Mouse (Mus musculus) lung, embryonic 14.5 days (tissue): ENCODE measurements at regions not wholly inside any gene's neighbourhood (a gene's known extent, or its start where the extent isn't known, plus 50 kb on each side); places are given as distances from the start of the nearest gene placed in this dataset.

Experiments
- ATAC-seq: fragments of 200-750 bp; cut with Nextera tagmentation; 2 replicates; pipeline ENCODE4 v1.8.0; 2017; ENCODE audit warnings: mild to moderate bottlenecking, moderate TSS enrichment, moderate library complexity; ENCODE audit not compliant: insufficient read depth
- DNase-seq: peaks from one replicate; pipeline ENCODE4 v3.0.0-alpha.2; 2015
- H3K27ac ChIP-seq: fragments of 300-500 bp; sonication (generic); 2 replicates; pipeline ENCODE4 v1.5.1; 2014; ENCODE audit warnings: low read depth, mild to moderate bottlenecking, moderate library complexity
- H3K27me3 ChIP-seq: fragments of 300-500 bp; sonication (generic); 2 replicates; pipeline ENCODE4 v1.6.1; 2014; ENCODE audit warnings: low read length, control low read depth; ENCODE audit not compliant: insufficient read depth
- H3K36me3 ChIP-seq: fragments of 300-500 bp; sonication (generic); 2 replicates; pipeline ENCODE4 v1.6.1; 2014; ENCODE audit warnings: control low read depth; ENCODE audit not compliant: insufficient read depth
- H3K4me1 ChIP-seq: fragments of 300-500 bp; sonication (generic); 2 replicates; pipeline ENCODE4 v1.6.1; 2014; ENCODE audit warnings: antibody characterized with exemption, control low read depth; ENCODE audit not compliant: insufficient read depth
- H3K4me2 ChIP-seq: fragments of 300-500 bp; sonication (generic); 2 replicates; pipeline ENCODE4 v1.6.1; 2014; ENCODE audit warnings: mild to moderate bottlenecking
- H3K4me3 ChIP-seq: fragments of 300-500 bp; sonication (generic); 2 replicates; pipeline ENCODE4 v1.5.1; 2014; ENCODE audit warnings: low read depth, low read length
- H3K9ac ChIP-seq: fragments of 300-500 bp; sonication (generic); 2 replicates; pipeline ENCODE4 v1.6.1; 2014
- H3K9me3 ChIP-seq: fragments of 300-500 bp; sonication (generic); 2 replicates; pipeline ENCODE4 v1.6.1; 2016; ENCODE audit warnings: low read depth, low read length, control low read depth
- CTCF ChIP-seq: IDR thresholded peaks from 2 replicates; pipeline ENCODE4 v1.5.1; 2016; ENCODE audit warnings: antibody characterized with exemption, low read depth
- WGBS: fragments of 180-500 bp; shearing (Covaris S2); extraction: QIAGEN DNeasy Blood & Tissue Kit; methylation state at CpG from one replicate; pipeline ENCODE4 v1.1.7; 2014; 5-methylcytosine and 5-hydroxymethylcytosine counted together

DNA sequence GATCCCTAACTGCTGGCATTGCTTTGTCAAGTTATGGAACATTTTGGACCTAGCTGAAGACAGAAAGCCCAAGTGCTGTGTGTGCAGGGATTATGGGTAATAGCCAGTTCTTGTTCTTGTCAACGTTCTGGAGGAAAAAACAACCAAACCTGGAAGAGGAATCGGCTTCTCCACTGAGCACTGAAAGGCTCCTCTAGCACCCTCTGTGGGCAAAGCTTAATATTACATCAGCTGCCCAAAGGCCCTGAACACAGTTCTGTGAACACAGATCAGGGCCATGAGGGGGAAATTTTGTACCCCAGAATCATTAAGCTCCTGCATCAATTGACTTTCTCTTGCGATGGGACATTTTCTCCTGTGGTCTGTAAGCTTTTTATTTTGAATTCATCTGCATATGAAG is 112.9 kb upstream of the Map3k7 start:
- DNase-seq (peak; percentile 68), ATAC-seq (no peak)
- 41% methylated on average over 3 of the region's 3 CpGs for WGBS
- H3K27ac ChIP-seq, result no peak overlapping the region
- no peaks in the 10 kb centered on the region for H3K36me3 ChIP-seq
- no peak overlapping the region for H3K9ac ChIP-seq
- H3K4me2 ChIP-seq, result no peak overlapping the region
- H3K4me1 ChIP-seq, result no peaks in the 10 kb centered on the region
- no peaks in the 10 kb centered on the region for H3K9me3 ChIP-seq
- H3K4me3 ChIP-seq, result no peak overlapping the region
- peak; percentile 56 for TF ChIP-seq CTCF
- H3K27me3 ChIP-seq, result no peaks in the 10 kb centered on the region

DNA sequence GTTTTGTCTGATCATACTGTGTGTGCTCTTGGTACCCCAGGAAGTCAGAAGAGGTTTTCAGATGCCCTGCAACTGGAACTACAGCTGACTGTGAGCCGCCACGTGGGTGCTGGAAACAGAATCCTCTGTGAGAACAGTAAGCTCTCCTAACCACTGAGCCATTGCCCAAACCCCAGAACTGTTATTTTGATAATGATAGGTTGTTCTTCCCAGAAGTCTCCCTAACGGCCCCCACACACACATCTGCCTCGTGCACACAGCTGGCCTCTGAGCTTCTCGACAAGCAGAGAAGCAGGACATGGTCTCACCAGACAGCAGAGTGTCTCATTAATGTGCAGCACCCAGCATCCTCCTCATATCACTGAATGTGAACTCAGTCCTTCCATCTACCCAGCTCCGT is 110.0 kb upstream of the Map3k7 start:
- DNase-seq, result no peak
- H3K27me3 ChIP-seq, result no peaks in the 10 kb centered on the region
- H3K9me3 ChIP-seq, result no peaks in the 10 kb centered on the region
- ATAC-seq, result no peak
- no peak for TF ChIP-seq CTCF
- no peaks in the 10 kb centered on the region for H3K36me3 ChIP-seq
- H3K4me3 ChIP-seq, result no peak overlapping the region
- 76% methylated on average over 6 of the region's 6 CpGs for WGBS
- no peak overlapping the region for H3K27ac ChIP-seq
- H3K4me1 ChIP-seq, result no peaks in the 10 kb centered on the region
- H3K9ac ChIP-seq, result no peak overlapping the region
- H3K4me2 ChIP-seq, result no peak overlapping the region

- DNase-seq, result no peak
- no peak for ATAC-seq
- Histone ChIP-seq H3K9ac (no peak overlapping the region), H3K36me3 (no peaks in the 10 kb centered on the region), H3K27me3 (no peaks in the 10 kb centered on the region), H3K4me1 (no peaks in the 10 kb centered on the region), H3K4me2 (no peak overlapping the region), H3K27ac (no peak overlapping the region), H3K9me3 (no peaks in the 10 kb centered on the region), H3K4me3 (no peak overlapping the region)
- WGBS, result 92% methylated on average over 2 of the region's 2 CpGs
- no peak for TF ChIP-seq CTCF
These were observed 103.5 kb upstream of the Map3k7 start for GRCm38 (mm10) chr4:31860389-31860788.

DNA sequence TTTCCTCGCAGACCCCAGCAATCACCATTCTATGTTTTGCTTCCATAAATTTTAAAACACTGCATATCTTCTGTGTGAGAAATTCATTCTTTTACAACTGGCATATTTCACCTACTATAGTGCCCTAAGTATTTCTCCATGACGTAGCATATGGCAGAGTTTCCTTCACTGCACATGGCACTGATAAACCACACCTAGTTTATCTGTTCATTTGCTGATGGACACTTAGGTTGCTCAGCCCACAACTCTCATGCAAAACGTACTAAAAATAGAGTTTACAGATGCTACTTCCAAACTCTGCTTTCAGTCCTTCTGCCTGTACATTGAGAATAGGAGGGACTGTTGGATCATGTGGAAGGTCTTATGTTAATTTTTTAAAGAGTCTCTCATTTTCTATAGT is 102.7 kb upstream of the Map3k7 start:
- Histone ChIP-seq H3K9me3 (no peaks in the 10 kb centered on the region), H3K36me3 (no peaks in the 10 kb centered on the region), H3K27ac (no peak overlapping the region), H3K9ac (no peak overlapping the region), H3K4me1 (no peaks in the 10 kb centered on the region), H3K27me3 (no peaks in the 10 kb centered on the region), H3K4me2 (no peak overlapping the region), H3K4me3 (no peak overlapping the region)
- no peak for ATAC-seq
- DNase-seq, result no peak
- 78% methylated on average over 3 of the region's 3 CpGs for WGBS
- no peak for TF ChIP-seq CTCF

DNA sequence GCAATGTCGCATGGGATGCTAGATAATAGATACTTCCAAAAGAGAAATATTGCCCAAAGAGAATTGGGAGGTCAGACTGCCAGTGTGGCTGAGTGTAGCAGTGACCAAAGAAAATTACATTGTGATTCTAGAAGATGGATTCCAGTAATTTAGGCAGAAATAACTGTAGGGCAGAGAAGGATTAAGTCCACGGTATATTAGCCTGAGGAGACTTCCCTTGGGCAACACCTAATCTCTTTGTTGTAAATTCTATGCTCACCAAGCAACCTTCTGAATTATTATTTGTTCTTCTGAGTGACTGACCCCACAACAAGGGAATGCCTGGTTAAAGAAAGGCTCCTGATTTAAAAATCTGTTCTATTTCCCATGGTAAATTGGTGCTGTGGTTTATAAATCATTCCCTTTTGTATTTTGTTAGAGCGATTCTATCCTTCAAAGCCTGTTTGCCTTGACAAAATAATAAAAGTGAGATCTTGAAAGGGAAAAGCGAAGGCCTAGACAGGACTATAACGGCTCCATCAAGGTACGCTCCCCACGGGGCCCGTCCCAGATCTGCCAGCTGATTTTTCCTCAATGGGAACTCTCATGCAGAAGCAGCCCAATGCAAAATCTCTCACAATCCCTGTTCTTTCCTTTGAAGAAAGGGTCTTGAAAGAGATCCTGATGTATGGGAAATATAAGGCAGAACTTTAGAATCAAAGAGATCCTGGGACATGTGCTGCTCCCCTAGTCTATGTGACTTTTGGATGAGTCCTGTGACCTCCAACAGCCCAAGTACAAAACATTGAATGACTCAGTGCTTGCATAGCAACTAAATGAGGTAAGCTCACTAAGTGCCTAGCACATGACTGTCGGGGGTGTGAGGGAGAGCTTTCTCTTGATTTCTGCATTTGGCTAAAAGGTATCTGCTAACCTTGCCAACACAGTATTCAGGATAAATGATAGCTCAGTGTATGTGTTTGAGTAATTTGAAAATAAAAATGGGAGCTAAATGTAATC is 90.6 kb upstream of the Map3k7 start:
- Histone ChIP-seq H3K4me2 (no peak overlapping the region), H3K27ac (no peak overlapping the region), H3K4me3 (no peak overlapping the region)

GRCm38 (mm10) chr4:31877389-31877788 is 86.5 kb upstream of the Map3k7 start:
- no peak for TF ChIP-seq CTCF
- H3K27ac ChIP-seq, result no peak overlapping the region
- ATAC-seq (no peak), DNase-seq (peak; percentile 13)
- H3K9ac ChIP-seq, result no peak overlapping the region
- no peak overlapping the region for H3K4me3 ChIP-seq
- H3K36me3 ChIP-seq, result no peaks in the 10 kb centered on the region
- no peaks in the 10 kb centered on the region for H3K4me1 ChIP-seq
- WGBS, result 9% methylated on average over 3 of the region's 3 CpGs
- H3K27me3 ChIP-seq, result no peaks in the 10 kb centered on the region
- H3K9me3 ChIP-seq, result no peaks in the 10 kb centered on the region
- no peak overlapping the region for H3K4me2 ChIP-seq

More for the DNA sequence above, 90.6 kb upstream of the Map3k7 start:
- WGBS, result 72% methylated on average over 9 of the region's 9 CpGs
- no peak overlapping the region for H3K9ac ChIP-seq
- H3K36me3 ChIP-seq, result no peaks in the 10 kb centered on the region
- H3K4me1 ChIP-seq, result no peaks in the 10 kb centered on the region
- ATAC-seq (no peak), DNase-seq (no peak)
- TF ChIP-seq CTCF, result no peak
- H3K27me3 ChIP-seq, result no peaks in the 10 kb centered on the region
- H3K9me3 ChIP-seq, result no peaks in the 10 kb centered on the region

DNA sequence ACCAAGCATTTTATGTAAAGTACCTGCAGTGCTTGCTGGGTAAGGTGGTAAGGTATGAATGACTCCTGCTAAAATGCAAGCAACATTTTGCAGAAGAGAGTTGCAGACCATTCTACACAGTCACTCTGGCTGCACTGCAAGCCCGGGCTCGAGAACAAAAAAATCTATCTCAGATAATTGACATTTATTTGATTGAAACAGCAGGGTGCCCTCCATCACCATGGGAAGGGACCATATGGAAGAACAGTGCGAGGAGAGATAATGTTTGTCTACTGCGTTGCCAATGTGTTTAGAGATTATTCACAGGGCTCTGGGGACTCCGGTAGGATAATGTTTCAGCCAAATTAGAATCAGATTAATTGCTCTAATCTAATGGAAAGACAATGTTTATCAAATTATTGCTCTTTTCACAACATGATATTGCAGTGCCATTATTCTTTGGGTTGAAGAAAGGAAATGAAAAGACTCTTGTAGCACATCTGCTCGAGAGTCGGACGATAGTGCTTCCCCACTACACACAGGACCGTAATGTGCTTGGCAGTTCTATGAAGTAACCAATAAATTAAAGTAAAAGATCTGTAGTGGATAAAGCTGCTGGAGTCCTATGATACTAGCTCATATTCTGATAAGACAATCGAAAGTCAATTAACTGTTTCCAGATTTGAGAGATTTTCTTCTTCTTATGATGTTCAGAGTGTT is 85.3 kb upstream of the Map3k7 start:
- H3K9me3 ChIP-seq, result no peaks in the 10 kb centered on the region
- no peak overlapping the region for H3K4me2 ChIP-seq
- H3K4me3 ChIP-seq, result no peak overlapping the region
- H3K27ac ChIP-seq, result no peak overlapping the region
- DNase-seq, result no peak
- WGBS, result 39% methylated on average over 10 of the region's 10 CpGs
- TF ChIP-seq CTCF, result no peak
- H3K36me3 ChIP-seq, result no peaks in the 10 kb centered on the region
- no peaks in the 10 kb centered on the region for H3K4me1 ChIP-seq
- no peak overlapping the region for H3K9ac ChIP-seq
- no peak for ATAC-seq
- no peaks in the 10 kb centered on the region for H3K27me3 ChIP-seq
